In genomic region chr4:155042606-155043288, GRCm38 (mm10) we compare ENCODE assay signal across 9 mouse cellular contexts. TPM values are rescaled to one million over a fixed set of nuclear protein-coding genes. Genes with fewer than 3 reads are reported as not detected.
DNase-seq lines count a peak whose midpoint lies in the region; ATAC-seq and TF ChIP-seq lines count a peak whose summit lies in the region.
"Had no signal": no experiment of that assay in that cellular context is flagged by ENCODE, and none has a peak within 500 bp of the region (broad histone marks: within the 10 kb centered on the region; RNA-seq: fewer than 3 reads in every experiment).

No protein-coding gene starts in this region.

- DNase-seq in left cerebral cortex, postnatal 36 days (ENCODE audit: low spot score in 2 of 2), result peak; percentile 53 to 71
- no peak for DNase-seq in left cerebral cortex, postnatal 4 days
- DNase-seq in embryonic facial prominence, embryonic 14.5 days (ENCODE audit: low spot score), result no peak
- DNase-seq in thymus, postnatal 10 days (ENCODE audit: low spot score in 2 of 2), result no peak
- no peak for DNase-seq in kidney, postnatal 14 days
- DNase-seq: kidney, adult 11 months had no signal

- peak overlapping the region; percentile 45 for H3K4me3 ChIP-seq in embryonic facial prominence, embryonic 14.5 days (ENCODE audit: low read depth, low read length)
- H3K4me3 ChIP-seq in hindbrain, embryonic 16.5 days (ENCODE audit: low read length), result peak overlapping the region; percentile 59
- peak overlapping the region; percentile 50 for H3K4me3 ChIP-seq in olfactory bulb, adult 2 months (ENCODE audit: insufficient read depth, low read depth, low read length)

- H3K4me1 ChIP-seq in embryonic facial prominence, embryonic 14.5 days (ENCODE audit: control insufficient read depth, insufficient read depth, low read length), result no peaks in the 10 kb centered on the region; the same call in 1 of the 2 replicates
- peaks cover 32% of the 10 kb centered on the region for H3K4me1 ChIP-seq in hindbrain, embryonic 16.5 days (ENCODE audit: control insufficient read depth, insufficient read depth, low read depth, low read length)
- peaks cover 50% of the 10 kb centered on the region for H3K4me1 ChIP-seq in olfactory bulb, adult 2 months (ENCODE audit: control insufficient read depth, insufficient read depth, low read length)

- H3K9me3 ChIP-seq in embryonic facial prominence, embryonic 14.5 days (ENCODE audit: control insufficient read depth, low read length), result no peaks in the 10 kb centered on the region
- H3K9me3 ChIP-seq in hindbrain, embryonic 16.5 days (ENCODE audit: control insufficient read depth, low read length), result no peaks in the 10 kb centered on the region

- 5% methylated on average over 39 of the region's 65 CpGs for WGBS in embryonic facial prominence, embryonic 14.5 days
- whole genome bisulfite sequencing in hindbrain, embryonic 16.5 days, result under 1% methylated on average over 50 of the region's 65 CpGs
- WGBS in olfactory bulb, adult 2 months, result 4% methylated on average over 51 of the region's 65 CpGs

- H3K27ac ChIP-seq in embryonic facial prominence, embryonic 14.5 days (replicated peaks; ENCODE audit: low read depth, low read length), result no peak overlapping the region
- H3K27ac ChIP-seq in hindbrain, embryonic 16.5 days (ENCODE audit: low read depth, low read length), result 0 out of 2 replicates have a peak overlapping the region, but pooled peaks have one; percentile 5
- H3K27ac ChIP-seq in olfactory bulb, adult 2 months (ENCODE audit: insufficient read depth, low read depth, low read length), result peak overlapping the region; percentile 62

- no peaks in the 10 kb centered on the region for H3K36me3 ChIP-seq in embryonic facial prominence, embryonic 14.5 days (ENCODE audit: control insufficient read depth, insufficient read depth, low read length)
- no peaks in the 10 kb centered on the region for H3K36me3 ChIP-seq in hindbrain, embryonic 16.5 days (ENCODE audit: control insufficient read depth, insufficient read depth, low read length)

- intact Hi-C loops in left cerebral cortex, postnatal 36 days (cut with DNase I), result no loop called here
- intact Hi-C loops in left cerebral cortex, postnatal 4 days (cut with DNase I), result no loop called here

- peak; percentile 64 for TF ChIP-seq POLR2A in olfactory bulb, adult 2 months (IDR thresholded peaks at IDR 0.05; ENCODE audit: insufficient read depth, low read depth, low read length)

- no peak for TF ChIP-seq CTCF in olfactory bulb, adult 2 months (IDR thresholded peaks at IDR 0.05; ENCODE audit: insufficient read depth, low read depth, low read length)

- H3K9ac ChIP-seq in embryonic facial prominence, embryonic 14.5 days (ENCODE audit: low read depth, low read length), result peak overlapping the region; percentile 55; the same call in 1 of the 2 replicates
- peak overlapping the region; percentile 75 for H3K9ac ChIP-seq in hindbrain, embryonic 16.5 days (ENCODE audit: low read depth, low read length)

- peak overlapping the region; percentile 73 for H3K4me2 ChIP-seq in embryonic facial prominence, embryonic 14.5 days (ENCODE audit: low read depth, low read length)
- H3K4me2 ChIP-seq in hindbrain, embryonic 16.5 days (ENCODE audit: low read length), result peak overlapping the region; percentile 89

- no peak for ATAC-seq in embryonic facial prominence, embryonic 14.5 days (ENCODE audit: low read depth)
- ATAC-seq in hindbrain, embryonic 16.5 days, result peak; percentile 68

- peaks cover 51% of the 10 kb centered on the region for H3K27me3 ChIP-seq in embryonic facial prominence, embryonic 14.5 days (replicated peaks; ENCODE audit: control insufficient read depth, insufficient read depth, low read length)
- H3K27me3 ChIP-seq in hindbrain, embryonic 16.5 days (replicated peaks; ENCODE audit: control insufficient read depth, insufficient read depth, low read length), result peaks cover 11% of the 10 kb centered on the region

RNA-seq across cellular contexts. Expression of gene Plch2, which starts 13.8 kb away (rescaled TPM):
- total RNA-seq in left cerebral cortex, postnatal 36 days (2021), result 10 to 100 TPM; 63.2 to 92.6 TPM
- 10 to 100 TPM; 50.9 to 56.1 TPM for total RNA-seq in left cerebral cortex, postnatal 4 days (2021)
- 9.8 and 11.2 TPM in 2 replicates for polyA plus RNA-seq in embryonic facial prominence, embryonic 14.5 days (2014; fragmentation: Nextera tagmentation; extraction: Ambion mirVana)
- polyA plus RNA-seq in hindbrain, embryonic 16.5 days (2015; fragmentation: Nextera tagmentation; extraction: Ambion mirVana), result 17.0 and 19.5 TPM in 2 replicates
- not detected in 2 replicates for polyA plus RNA-seq in olfactory bulb, adult 2 months (2012; ENCODE audit: insufficient read depth, insufficient read length, low replicate concordance, missing spikeins)
- total RNA-seq: neutrophil, adult 5-6 weeks had no signal

RNA-seq across cellular contexts. Expression of gene Pex10, which starts 24.1 kb away (rescaled TPM):
- 10 to 100 TPM; 17.4 to 19.5 TPM for total RNA-seq in left cerebral cortex, postnatal 36 days (2021)
- 10 to 100 TPM; 12.0 to 13.5 TPM for total RNA-seq in left cerebral cortex, postnatal 4 days (2021)
- 5.8 and 7.3 TPM in 2 replicates for polyA plus RNA-seq in embryonic facial prominence, embryonic 14.5 days (2014; fragmentation: Nextera tagmentation; extraction: Ambion mirVana)
- polyA plus RNA-seq in hindbrain, embryonic 16.5 days (2015; fragmentation: Nextera tagmentation; extraction: Ambion mirVana), result 20.6 and 21.1 TPM in 2 replicates
- not detected in 2 replicates for polyA plus RNA-seq in olfactory bulb, adult 2 months (2012; ENCODE audit: insufficient read depth, insufficient read length, low replicate concordance, missing spikeins)

RNA-seq across cellular contexts. Expression of gene Rer1, which starts 43.4 kb away (rescaled TPM):
- 10 to 100 TPM; 65.6 to 67.3 TPM for total RNA-seq in left cerebral cortex, postnatal 36 days (2021)
- total RNA-seq in left cerebral cortex, postnatal 4 days (2021), result 10 to 100 TPM; 65.1 to 67.9 TPM
- 180 and 187 TPM in 2 replicates for polyA plus RNA-seq in embryonic facial prominence, embryonic 14.5 days (2014; fragmentation: Nextera tagmentation; extraction: Ambion mirVana)
- 125 and 131 TPM in 2 replicates for polyA plus RNA-seq in hindbrain, embryonic 16.5 days (2015; fragmentation: Nextera tagmentation; extraction: Ambion mirVana)
- polyA plus RNA-seq in olfactory bulb, adult 2 months (2012; ENCODE audit: insufficient read depth, insufficient read length, low replicate concordance, missing spikeins), result not detected in 2 replicates

RNA-seq across cellular contexts. Expression of gene Morn1, which starts 43.6 kb away (rescaled TPM):
- 10 to 100 TPM in 1 of 2 experiments, 1 to 10 TPM in 1; 8.4 to 11.6 TPM for total RNA-seq in left cerebral cortex, postnatal 36 days (2021)
- 10 to 100 TPM; 11.0 to 12.9 TPM for total RNA-seq in left cerebral cortex, postnatal 4 days (2021)
- 3.9 and 4.7 TPM in 2 replicates for polyA plus RNA-seq in embryonic facial prominence, embryonic 14.5 days (2014; fragmentation: Nextera tagmentation; extraction: Ambion mirVana)
- 7.5 and 9.5 TPM in 2 replicates for polyA plus RNA-seq in hindbrain, embryonic 16.5 days (2015; fragmentation: Nextera tagmentation; extraction: Ambion mirVana)
- not detected in 2 replicates for polyA plus RNA-seq in olfactory bulb, adult 2 months (2012; ENCODE audit: insufficient read depth, insufficient read length, low replicate concordance, missing spikeins)

Comparison
In these comparisons a context has a peak if more than half of its experiments do, and no peak if none do; other contexts are left out.
1. DNase-seq: peak in left cerebral cortex, postnatal 36 days (2 of 2); none in left cerebral cortex, postnatal 4 days (single experiment), embryonic facial prominence, embryonic 14.5 days (single experiment), thymus, postnatal 10 days (0 of 2) and kidney, postnatal 14 days (single experiment).
2. RNA of gene Plch2, which starts 13.8 kb away (polyA plus RNA-seq): 17.0 to 19.5 TPM in hindbrain, embryonic 16.5 days and 9.8 to 11.2 TPM in embryonic facial prominence, embryonic 14.5 days; not detected in olfactory bulb, adult 2 months; every median in the first group is over 10 times any median in the second.
3. Peak in every context shown above with its lines, with median percentiles within 50 percentile points of each other: H3K4me3 ChIP-seq.